10 mouse cellular contexts compared by ENCODE assay signal in the genomic region with DNA sequence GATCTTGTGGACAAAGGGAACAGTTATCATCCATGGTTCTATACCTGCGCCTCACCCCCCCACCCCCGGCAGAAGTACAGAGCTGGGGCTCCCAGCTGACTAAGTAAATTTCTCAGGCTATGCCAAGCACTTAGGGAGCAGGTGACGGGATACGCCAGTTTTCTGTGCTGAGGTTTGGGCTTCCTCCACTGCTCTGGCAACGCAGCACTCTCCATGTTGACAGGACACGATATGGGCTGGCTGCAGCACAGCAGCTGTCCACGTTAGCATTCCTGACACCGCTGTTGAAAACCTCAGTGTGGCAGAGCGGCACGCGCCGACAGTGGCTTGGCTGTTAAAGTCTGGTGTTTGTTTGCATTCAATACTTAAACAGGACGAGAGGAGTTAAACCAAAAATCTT. TPM values are rescaled to one million over a fixed set of nuclear protein-coding genes. Genes with fewer than 3 reads are reported as not detected.
A peak's percentile ranks its signal among the peaks of the same experiment; 100 is the strongest.
DNase-seq lines count a peak whose midpoint lies in the region; ATAC-seq lines count a peak whose summit lies in the region.
"Had no signal": no experiment of that assay in that cellular context is flagged by ENCODE, and none has a peak within 500 bp of the region (broad histone marks: within the 10 kb centered on the region; RNA-seq: fewer than 3 reads in every experiment).

No protein-coding gene starts in this region.

- intact Hi-C loops in left cerebral cortex, postnatal 25 days (cut with DNase I) = loop anchor here (2.0 kb wide), 2 partner anchors 158 to 522 kb away; no protein-coding TSS in a partner anchor

- peaks cover 11% of the 10 kb centered on the region; the same call in 1 of the 2 replicates for H3K4me1 ChIP-seq in midbrain, embryonic 12.5 days
- H3K4me1 ChIP-seq in midbrain, embryonic 15.5 days = peaks cover 8% of the 10 kb centered on the region; the same call in 1 of the 2 replicates
- H3K4me1 ChIP-seq in limb, embryonic 12.5 days (replicated peaks) = peaks cover 30% of the 10 kb centered on the region

- no peaks in the 10 kb centered on the region for H3K9me3 ChIP-seq in midbrain, embryonic 12.5 days
- no peaks in the 10 kb centered on the region for H3K9me3 ChIP-seq in midbrain, embryonic 15.5 days
- no peaks in the 10 kb centered on the region for H3K9me3 ChIP-seq in limb, embryonic 12.5 days

- H3K36me3 ChIP-seq in midbrain, embryonic 12.5 days = peaks cover 46% of the 10 kb centered on the region
- H3K36me3 ChIP-seq in midbrain, embryonic 15.5 days (replicated peaks) = peaks cover 3% of the 10 kb centered on the region; the same call in 1 of the 2 replicates
- peaks cover 67% of the 10 kb centered on the region for H3K36me3 ChIP-seq in limb, embryonic 12.5 days

- no peak overlapping the region for H3K4me2 ChIP-seq in midbrain, embryonic 12.5 days (replicated peaks)
- H3K4me2 ChIP-seq in midbrain, embryonic 15.5 days = no peak overlapping the region
- no peak overlapping the region for H3K4me2 ChIP-seq in limb, embryonic 12.5 days

- ATAC-seq in cerebellum, adult (ENCODE audit: insufficient number of reproducible peaks, low FRiP score, low TSS enrichment) = peak; percentile 13; the same call in 1 of the 2 replicates
- no peak for ATAC-seq in midbrain, embryonic 12.5 days (ENCODE audit: low FRiP score, low read depth)
- no peak; the same call in 1 of the 2 replicates for ATAC-seq in midbrain, embryonic 15.5 days (replicated peaks)
- ATAC-seq in limb, embryonic 12.5 days (ENCODE audit: insufficient number of reproducible peaks, insufficient read depth, low FRiP score, low TSS enrichment, low read depth) = no peak

- no peak for DNase-seq in cerebellum, adult 11 months
- no peak for DNase-seq in right cerebral cortex, postnatal 14 days
- DNase-seq in left cerebral cortex, postnatal 25 days (ENCODE audit: low spot score in 2 of 2) = no peak
- DNase-seq in layer of hippocampus, adult 9-10 months (ENCODE audit: low spot score) = no peak

- H3K9ac ChIP-seq in midbrain, embryonic 12.5 days (replicated peaks) = no peak overlapping the region
- H3K9ac ChIP-seq in midbrain, embryonic 15.5 days = no peak overlapping the region
- H3K9ac ChIP-seq in limb, embryonic 12.5 days (replicated peaks) = no peak overlapping the region

- WGBS in midbrain, embryonic 12.5 days = 81% methylated on average over 13 of the region's 13 CpGs
- 71% methylated on average over 13 of the region's 13 CpGs for WGBS in midbrain, embryonic 15.5 days
- 76% methylated on average over 13 of the region's 13 CpGs for WGBS in limb, embryonic 12.5 days

- H3K27me3 ChIP-seq in midbrain, embryonic 12.5 days = no peaks in the 10 kb centered on the region
- H3K27me3 ChIP-seq in midbrain, embryonic 15.5 days (replicated peaks) = no peaks in the 10 kb centered on the region
- H3K27me3 ChIP-seq in limb, embryonic 12.5 days = no peaks in the 10 kb centered on the region

- no peak overlapping the region for H3K4me3 ChIP-seq in midbrain, embryonic 12.5 days
- H3K4me3 ChIP-seq in midbrain, embryonic 15.5 days = no peak overlapping the region
- no peak overlapping the region for H3K4me3 ChIP-seq in limb, embryonic 12.5 days (replicated peaks)

- H3K27ac ChIP-seq in midbrain, embryonic 12.5 days (replicated peaks) = 0 out of 2 replicates have a peak overlapping the region, but pooled peaks have one; percentile 11
- no peak overlapping the region for H3K27ac ChIP-seq in midbrain, embryonic 15.5 days
- H3K27ac ChIP-seq in limb, embryonic 12.5 days = 0 out of 2 replicates have a peak overlapping the region, but pooled peaks have one; percentile 50

RNA-seq across cellular contexts. Expression of gene Dupd1, which starts 55.2 kb away (rescaled TPM):
- 0.27 TPM in 1 of 2 replicates, not detected in the other for polyA plus RNA-seq in midbrain, embryonic 12.5 days (2016; fragmentation: Nextera tagmentation; extraction: Ambion mirVana)
- polyA plus RNA-seq in midbrain, embryonic 15.5 days (2015; fragmentation: Nextera tagmentation; extraction: Ambion mirVana) = 0.15 TPM in 1 of 2 replicates, not detected in the other
- polyA plus RNA-seq in limb, embryonic 12.5 days (2016; fragmentation: Nextera tagmentation; extraction: Ambion mirVana) = 0.44 and 0.49 TPM in 2 replicates
- under 1 TPM in 1 of 2 experiments, not detected in 1; 0.53 TPM for total RNA-seq in left cerebral cortex, postnatal 25 days (2021)
- total RNA-seq: left cerebral cortex, postnatal 14 days; neutrophil, adult 5-6 weeks had no signal
